Mouse (Mus musculus) macrophage (primary cell): ENCODE measurements at regions not wholly inside any gene's neighbourhood (a gene's known extent, or its start where the extent isn't known, plus 50 kb on each side); places are given as distances from the start of the nearest gene placed in this dataset.

Source experiments
- H3K27ac ChIP-seq: fragments of 350-480 bp; formaldehyde crosslinking; 2 replicates; pipeline ENCODE4 v1.9.0; 2021
- H3K36me3 ChIP-seq: fragments of 350-480 bp; formaldehyde crosslinking; 2 replicates; pipeline ENCODE4 v1.9.0; 2021; ENCODE audit errors: inconsistent target
- H3K4me3 ChIP-seq: fragments of 350-480 bp; formaldehyde crosslinking; 2 replicates; pipeline ENCODE4 v1.9.0; 2021; ENCODE audit errors: inconsistent target
- H3K79me2 ChIP-seq: fragments of 350-480 bp; formaldehyde crosslinking; 2 replicates; pipeline ENCODE4 v1.9.0; 2021; ENCODE audit errors: inconsistent target
- WGBS: methylation state at CpG from one replicate; pipeline ENCODE4 v1.1.7; 2026; ENCODE audit warnings: inconsistent platforms; ENCODE audit not compliant: missing documents; 5-methylcytosine and 5-hydroxymethylcytosine counted together

DNA sequence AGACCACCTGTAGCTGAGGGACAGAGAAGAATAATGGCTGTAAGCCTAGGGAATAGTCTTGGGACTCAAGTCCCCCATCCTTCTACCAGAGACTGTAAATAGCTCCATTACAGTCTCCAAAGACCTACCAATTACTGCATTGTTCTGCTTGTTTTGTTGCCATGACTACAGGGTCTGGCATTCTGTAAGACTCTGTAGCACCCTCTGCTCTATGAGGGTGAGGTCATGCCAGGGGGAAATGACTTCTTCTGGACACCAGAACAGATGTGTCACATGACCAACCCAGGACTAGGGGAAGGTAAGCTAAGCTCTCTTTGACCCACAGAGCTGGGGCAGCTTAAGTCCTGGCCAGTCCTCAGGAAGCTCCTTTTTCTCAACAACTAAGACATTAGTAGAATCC lies 405.2 kb upstream of the Fam19a5 start:
- H3K27ac ChIP-seq = no peak overlapping the region

GRCm38 (mm10) chr15:87169136-87169535 lies 375.0 kb upstream of the Fam19a5 start:
- 73% methylated on average over 4 of the region's 5 CpGs for WGBS
- H3K4me3 ChIP-seq = no peak overlapping the region
- H3K79me2 ChIP-seq = no peaks in the 10 kb centered on the region
- no peaks in the 10 kb centered on the region for H3K36me3 ChIP-seq
- H3K27ac ChIP-seq = no peak overlapping the region

More for the DNA sequence above, 405.2 kb upstream of the Fam19a5 start:
- H3K36me3 ChIP-seq = no peaks in the 10 kb centered on the region
- no peaks in the 10 kb centered on the region for H3K79me2 ChIP-seq
- H3K4me3 ChIP-seq = no peak overlapping the region

DNA sequence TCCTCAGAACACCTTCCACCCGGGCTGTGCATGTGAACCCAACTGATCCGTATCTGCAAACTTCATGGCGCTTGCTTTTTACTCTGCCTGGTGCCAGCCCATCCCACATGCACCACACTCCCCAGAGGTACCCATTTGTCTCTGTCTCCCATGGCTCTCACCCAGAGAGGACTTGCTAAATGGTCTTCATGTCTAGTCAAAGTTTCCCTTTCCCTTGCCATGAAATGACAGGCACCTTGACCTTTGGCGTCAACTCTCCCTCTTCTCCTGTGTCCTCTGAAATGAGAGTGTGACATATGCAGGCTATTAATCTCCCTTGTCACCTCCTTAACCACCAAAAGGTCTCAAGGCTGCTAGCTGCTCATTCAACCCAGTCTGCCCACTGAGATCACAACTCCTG lies 373.2 kb upstream of the Fam19a5 start:
- H3K4me3 ChIP-seq = no peak overlapping the region
- H3K27ac ChIP-seq = no peak overlapping the region
- H3K36me3 ChIP-seq = no peaks in the 10 kb centered on the region
- WGBS = 64% methylated on average over 4 of the region's 4 CpGs
- H3K79me2 ChIP-seq = no peaks in the 10 kb centered on the region

DNA sequence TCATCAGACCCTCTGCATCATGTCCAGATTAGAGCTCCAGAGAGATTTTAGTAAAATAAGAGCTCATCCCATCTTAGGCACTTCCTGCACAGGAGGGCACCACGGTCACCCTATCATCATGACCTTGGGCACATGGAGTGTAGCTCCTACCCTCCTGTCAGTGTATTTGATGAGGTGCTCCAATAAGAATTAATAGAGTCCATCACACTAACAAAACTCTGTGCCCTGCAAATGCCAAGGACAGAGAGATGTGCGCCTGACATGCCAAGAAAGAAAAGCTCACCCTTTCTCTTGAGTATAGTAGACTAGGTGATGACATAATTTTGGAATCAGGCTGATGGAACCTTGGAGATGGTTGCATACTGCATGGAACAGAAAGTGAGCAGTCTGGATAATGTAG lies 371.0 kb upstream of the Fam19a5 start:
- H3K36me3 ChIP-seq = no peaks in the 10 kb centered on the region
- H3K4me3 ChIP-seq = no peak overlapping the region
- no peak overlapping the region for H3K27ac ChIP-seq
- WGBS = 96% methylated on average over 2 of the region's 2 CpGs
- no peaks in the 10 kb centered on the region for H3K79me2 ChIP-seq

DNA sequence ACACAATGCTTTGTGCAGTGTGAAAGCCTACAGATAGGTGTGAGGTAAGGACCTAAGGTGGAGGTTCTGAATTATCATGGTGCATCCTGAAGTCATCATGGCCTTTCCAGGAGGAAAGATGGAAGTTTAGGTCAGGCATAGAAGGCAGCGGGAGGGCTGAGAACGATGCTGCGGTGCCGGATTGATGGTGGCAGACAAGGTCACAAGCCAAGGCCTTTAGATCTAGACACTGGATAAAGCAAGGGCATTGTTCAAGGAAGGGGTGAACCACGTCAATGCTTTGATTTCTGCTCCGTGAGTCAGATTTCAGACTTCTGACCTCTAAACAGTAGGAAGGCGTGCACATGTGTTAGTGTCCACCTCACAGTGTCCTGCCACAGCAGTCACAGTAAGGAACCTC lies 365.5 kb upstream of the Fam19a5 start:
- Histone ChIP-seq H3K4me3 (no peak overlapping the region), H3K27ac (no peak overlapping the region), H3K79me2 (no peaks in the 10 kb centered on the region), H3K36me3 (no peaks in the 10 kb centered on the region)
- 91% methylated on average over 7 of the region's 7 CpGs for WGBS

- 50% methylated on average over 1 of the region's 1 CpGs for WGBS
Observed at GRCm38 (mm10) chr15:87180836-87181235, 363.3 kb upstream of the Fam19a5 start.

DNA sequence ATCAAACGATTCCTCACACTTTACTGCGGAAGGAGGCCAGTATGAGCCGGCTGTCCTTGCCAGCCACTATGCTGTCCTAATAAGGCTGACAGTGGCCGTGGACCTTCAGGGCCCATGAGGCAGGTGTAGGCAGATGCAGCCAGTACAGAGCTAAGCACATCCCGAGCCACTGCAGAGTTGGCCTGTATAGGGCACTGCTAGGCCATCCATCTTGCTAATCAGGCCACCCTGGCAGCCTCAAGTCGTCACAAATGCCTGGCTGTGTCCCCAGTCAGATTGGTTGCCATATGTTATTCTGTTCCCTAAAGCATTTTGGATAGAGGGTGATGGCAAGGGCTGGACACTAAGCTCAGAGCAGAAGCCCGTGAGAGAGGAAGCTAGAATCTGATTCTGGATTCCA lies 359.9 kb upstream of the Fam19a5 start:
- H3K27ac ChIP-seq = no peak overlapping the region
- no peaks in the 10 kb centered on the region for H3K79me2 ChIP-seq
- H3K36me3 ChIP-seq = no peaks in the 10 kb centered on the region
- WGBS = 73% methylated on average over 7 of the region's 7 CpGs
- H3K4me3 ChIP-seq = no peak overlapping the region

More at GRCm38 (mm10) chr15:87180836-87181235, 363.3 kb upstream of the Fam19a5 start:
- Histone ChIP-seq H3K36me3 (no peaks in the 10 kb centered on the region), H3K4me3 (no peak overlapping the region), H3K79me2 (no peaks in the 10 kb centered on the region), H3K27ac (no peak overlapping the region)

- WGBS = 88% methylated on average over 9 of the region's 9 CpGs
- no peak overlapping the region for H3K4me3 ChIP-seq
- no peaks in the 10 kb centered on the region for H3K36me3 ChIP-seq
- H3K27ac ChIP-seq = no peak overlapping the region
- no peaks in the 10 kb centered on the region for H3K79me2 ChIP-seq
Observed at GRCm38 (mm10) chr15:87188816-87189455, 355.2 kb upstream of the Fam19a5 start.

DNA sequence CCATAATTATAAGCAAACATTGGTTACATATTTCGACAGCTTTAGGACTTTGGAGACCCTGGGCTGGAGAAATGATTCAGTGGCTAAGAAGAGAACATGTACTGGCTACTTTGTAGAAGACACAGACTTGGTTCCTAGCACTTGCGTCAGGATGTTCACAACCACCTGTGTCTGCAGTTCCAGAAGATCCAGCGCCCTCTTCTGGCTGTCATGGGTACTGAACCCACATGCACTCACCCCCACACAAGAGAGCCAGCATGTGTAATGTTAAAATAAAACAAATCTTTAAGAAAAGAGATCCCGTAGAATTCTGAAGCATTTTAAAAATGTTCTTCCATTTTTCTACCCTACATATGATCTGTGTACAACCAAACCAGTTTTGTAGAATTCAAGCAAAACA lies 352.2 kb upstream of the Fam19a5 start:
- Histone ChIP-seq H3K27ac (no peak overlapping the region), H3K36me3 (no peaks in the 10 kb centered on the region), H3K4me3 (no peak overlapping the region), H3K79me2 (no peaks in the 10 kb centered on the region)
- WGBS = 73% methylated on average over 4 of the region's 4 CpGs

GRCm38 (mm10) chr15:87196306-87196893 lies 347.7 kb upstream of the Fam19a5 start:
- H3K27ac ChIP-seq = no peak overlapping the region
- no peak overlapping the region for H3K4me3 ChIP-seq
- no peaks in the 10 kb centered on the region for H3K36me3 ChIP-seq
- H3K79me2 ChIP-seq = no peaks in the 10 kb centered on the region
- 80% methylated on average over 6 of the region's 6 CpGs for WGBS

DNA sequence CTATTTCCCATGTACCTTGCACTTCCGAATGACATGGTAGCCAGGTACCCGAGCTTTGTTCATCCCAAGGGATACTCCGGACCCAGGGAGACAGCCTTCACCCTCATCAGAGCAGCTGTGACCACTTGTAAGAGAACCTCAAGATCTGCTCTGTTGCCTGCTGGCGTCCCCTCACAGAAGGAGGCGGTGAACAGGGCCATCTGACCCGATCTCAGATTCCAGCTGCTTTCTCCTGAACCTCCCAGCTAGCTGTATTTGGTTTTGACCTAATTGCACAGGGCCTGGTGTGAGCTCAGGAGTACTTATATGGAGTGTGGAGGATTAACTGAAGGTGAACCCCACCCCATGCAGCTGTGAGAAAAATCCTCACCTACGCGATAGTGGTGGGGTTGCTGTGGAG lies 344.5 kb upstream of the Fam19a5 start:
- Histone ChIP-seq H3K36me3 (no peaks in the 10 kb centered on the region), H3K27ac (no peak overlapping the region), H3K79me2 (no peaks in the 10 kb centered on the region), H3K4me3 (no peak overlapping the region)
- WGBS = 87% methylated on average over 8 of the region's 8 CpGs

DNA sequence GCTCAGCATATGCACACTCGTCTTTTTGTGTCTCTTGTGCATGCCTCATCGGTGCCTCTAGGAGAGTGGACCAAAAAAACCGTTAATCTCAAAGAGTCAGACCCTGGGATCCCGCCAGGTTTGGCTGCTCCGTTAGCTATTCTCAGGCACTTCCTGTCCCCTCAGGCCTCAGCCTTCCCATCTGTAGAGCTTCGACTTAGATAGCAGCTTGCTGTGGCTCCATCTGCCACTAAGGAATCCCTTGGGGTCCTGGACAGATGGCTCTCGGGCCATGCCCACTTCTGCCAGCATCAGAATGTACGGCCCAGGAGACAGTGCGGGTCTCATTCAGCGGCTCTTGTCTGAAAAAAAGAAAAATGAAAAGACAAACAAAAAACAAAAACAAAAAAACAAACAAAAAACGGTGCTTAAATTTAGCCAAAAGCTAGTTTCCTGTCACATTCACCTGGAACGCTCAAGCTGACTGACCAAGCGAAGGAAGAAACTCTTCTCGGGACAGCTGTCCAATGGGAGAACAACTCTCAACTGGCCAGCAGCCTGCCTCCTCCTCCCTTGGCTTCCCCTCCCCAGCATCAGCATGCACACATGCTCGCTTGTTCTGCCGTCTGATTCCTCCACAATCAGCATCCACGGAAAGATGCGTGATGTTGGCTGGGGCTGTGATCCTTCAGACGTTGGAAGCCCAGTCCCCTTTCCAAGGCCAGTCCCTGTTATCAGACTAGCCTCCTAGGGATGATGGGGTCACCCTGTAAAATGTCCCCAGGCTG lies 343.6 kb upstream of the Fam19a5 start:
- Histone ChIP-seq H3K36me3 (no peaks in the 10 kb centered on the region), H3K4me3 (no peak overlapping the region), H3K79me2 (no peaks in the 10 kb centered on the region), H3K27ac (no peak overlapping the region)
- WGBS = 78% methylated on average over 19 of the region's 19 CpGs

DNA sequence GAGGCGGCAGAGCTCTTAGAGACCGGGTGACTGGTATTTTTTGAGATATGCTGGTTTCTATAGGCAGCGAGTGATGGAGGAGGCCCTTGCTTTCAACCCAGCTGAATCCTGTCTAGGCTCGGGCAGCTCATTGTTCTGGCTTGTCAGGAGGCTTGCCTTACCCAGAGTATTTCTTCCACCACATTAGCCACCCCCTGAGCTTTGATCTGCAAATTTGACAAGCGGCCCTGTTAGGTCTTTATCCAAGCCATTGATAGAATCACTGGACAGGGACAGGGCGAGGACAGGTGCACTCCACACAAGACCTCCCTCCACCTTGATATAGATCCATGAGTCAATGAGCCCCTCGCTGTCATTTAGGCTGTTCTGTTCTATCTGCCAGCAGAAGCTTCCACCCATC lies 343.0 kb upstream of the Fam19a5 start:
- no peaks in the 10 kb centered on the region for H3K36me3 ChIP-seq
- no peak overlapping the region for H3K4me3 ChIP-seq
- no peak overlapping the region for H3K27ac ChIP-seq
- WGBS = 86% methylated on average over 7 of the region's 7 CpGs
- H3K79me2 ChIP-seq = no peaks in the 10 kb centered on the region

DNA sequence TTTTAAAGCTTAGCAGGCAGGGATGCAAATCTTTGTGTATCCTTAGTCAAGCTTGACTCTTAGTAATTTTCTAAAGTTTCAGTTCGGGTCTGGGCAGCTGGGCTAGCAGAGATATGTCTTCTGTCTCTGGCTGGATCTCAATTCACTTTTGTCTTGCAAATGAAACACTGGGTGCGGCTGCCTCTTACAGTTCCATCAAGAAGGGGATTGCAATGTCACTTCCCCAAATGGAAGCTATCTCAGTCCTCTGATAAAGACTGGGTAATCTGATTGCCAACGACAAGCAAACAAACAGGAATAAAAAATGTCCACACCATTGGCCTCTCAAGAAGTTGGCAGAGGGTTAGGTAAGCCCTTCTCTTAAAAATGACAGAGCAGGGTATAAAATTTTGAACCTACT lies 314.1 kb upstream of the Fam19a5 start:
- H3K27ac ChIP-seq = no peak overlapping the region
- no peaks in the 10 kb centered on the region for H3K36me3 ChIP-seq
- WGBS = 61% methylated on average over 3 of the region's 3 CpGs
- no peaks in the 10 kb centered on the region for H3K79me2 ChIP-seq
- H3K4me3 ChIP-seq = no peak overlapping the region

DNA sequence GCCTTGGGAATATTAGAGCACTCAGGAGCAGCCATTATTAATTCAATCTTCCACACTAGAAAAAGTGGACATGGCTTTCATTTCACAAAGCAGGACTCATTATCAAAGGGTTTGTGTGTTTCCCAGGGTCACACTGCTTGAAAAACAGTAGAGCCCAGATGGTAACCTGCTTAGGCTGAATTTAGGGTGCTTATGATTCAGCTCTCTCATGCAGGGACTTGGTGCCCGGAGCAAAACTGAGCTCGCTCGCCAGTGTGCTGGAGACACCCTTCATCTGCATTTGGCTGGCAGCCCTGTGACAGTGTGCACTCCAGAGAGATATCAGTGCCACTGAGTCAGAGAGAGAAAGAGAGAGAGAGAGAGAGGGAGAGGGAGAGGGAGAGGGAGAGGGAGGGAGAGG lies 308.0 kb upstream of the Fam19a5 start:
- WGBS = 100% methylated on average over 1 of the region's 3 CpGs
- no peaks in the 10 kb centered on the region for H3K36me3 ChIP-seq
- H3K4me3 ChIP-seq = no peak overlapping the region
- no peak overlapping the region for H3K27ac ChIP-seq
- no peaks in the 10 kb centered on the region for H3K79me2 ChIP-seq
